Mouse (Mus musculus) lung, postnatal 25 days (tissue): Measurements from ENCODE around the gene Srsf1.
A peak's percentile ranks its signal among the peaks of the same experiment; 100 is the strongest.

Source experiments
- DNase-seq: peaks from one replicate; pipeline ENCODE4 v3.0.0; 2022; ENCODE audit warnings: low spot score

The Srsf1 gene

DNA sequence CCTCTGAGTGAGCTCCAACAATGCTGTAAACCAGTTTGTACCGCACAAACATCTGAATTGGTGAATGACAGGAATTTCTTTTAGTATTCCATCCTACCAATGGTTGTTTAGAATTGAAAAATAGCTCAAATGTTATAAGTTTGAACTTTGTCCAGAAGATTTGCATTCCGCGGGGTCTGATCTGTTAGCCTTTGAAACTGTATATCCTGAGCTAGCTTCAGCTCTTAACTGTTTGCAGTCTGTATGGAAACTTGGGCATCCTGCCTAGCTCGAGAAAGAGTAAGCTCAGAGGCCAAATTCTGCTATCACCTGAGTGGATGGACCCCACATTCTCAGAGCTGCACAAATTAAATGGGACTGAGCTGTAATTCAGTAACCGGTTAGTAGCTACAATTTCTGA lies 23.9 kb downstream of the Srsf1 start:
- no peak for DNase-seq

DNA sequence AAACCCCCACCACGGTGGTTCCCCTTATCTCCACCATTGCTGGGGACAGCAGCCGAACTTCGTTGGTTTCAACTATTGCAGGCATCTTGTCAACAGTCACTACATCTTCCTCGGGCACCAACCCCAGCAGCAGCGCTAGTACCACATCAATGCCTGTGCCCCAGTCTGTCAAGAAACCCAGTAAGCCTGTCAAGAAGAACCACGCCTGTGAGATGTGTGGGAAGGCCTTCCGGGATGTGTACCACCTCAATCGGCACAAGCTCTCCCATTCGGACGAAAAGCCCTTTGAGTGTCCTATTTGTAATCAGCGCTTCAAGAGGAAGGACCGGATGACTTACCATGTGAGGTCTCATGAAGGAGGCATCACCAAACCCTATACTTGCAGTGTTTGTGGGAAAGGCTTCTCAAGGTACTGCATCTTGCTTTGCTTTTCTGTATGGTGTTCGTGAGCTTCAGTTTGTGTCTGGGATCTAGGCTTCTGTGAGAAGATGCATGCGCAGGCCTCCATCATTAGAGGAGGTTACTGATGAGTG lies 26.2 kb downstream of the Srsf1 start:
- no peak for DNase-seq

DNA sequence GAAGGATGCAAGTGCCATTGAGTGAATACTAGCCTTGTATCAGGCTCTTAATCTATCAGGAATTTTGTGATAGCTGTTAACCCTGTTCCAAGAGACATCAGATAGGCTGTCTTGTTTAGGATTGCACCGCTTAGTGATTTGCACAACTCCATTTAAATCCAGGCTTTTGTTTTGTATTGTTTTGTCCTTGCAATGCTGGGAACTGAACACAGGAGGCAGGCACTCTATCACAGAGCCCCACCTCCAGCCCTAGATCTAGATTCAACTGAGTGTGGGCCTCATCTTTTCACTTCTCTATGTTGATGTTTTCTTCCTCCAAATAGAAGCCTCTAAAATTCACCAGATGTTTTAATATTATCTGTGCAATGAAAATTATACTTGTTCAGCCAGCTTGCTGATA lies 28.5 kb downstream of the Srsf1 start:
- no peak for DNase-seq

DNA sequence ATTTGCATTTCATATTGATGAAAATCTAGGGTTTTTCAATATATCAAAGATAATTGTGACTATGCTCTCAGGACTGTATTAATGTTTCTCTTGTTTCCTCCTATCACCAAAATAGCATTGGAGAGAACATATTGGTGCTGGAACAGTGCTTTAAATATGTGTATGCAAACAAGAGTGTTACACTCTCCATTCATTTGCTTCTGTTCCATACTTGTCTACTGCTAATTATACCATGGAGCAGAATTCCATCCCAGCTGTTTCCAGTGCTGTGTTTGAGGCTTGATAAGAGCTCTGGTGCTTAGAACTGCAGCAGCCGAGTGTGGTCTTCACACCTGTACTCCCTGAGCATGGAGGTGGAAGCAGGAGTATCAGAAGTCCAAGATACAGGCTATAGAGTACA lies 29.2 kb downstream of the Srsf1 start:
- no peak for DNase-seq

DNA sequence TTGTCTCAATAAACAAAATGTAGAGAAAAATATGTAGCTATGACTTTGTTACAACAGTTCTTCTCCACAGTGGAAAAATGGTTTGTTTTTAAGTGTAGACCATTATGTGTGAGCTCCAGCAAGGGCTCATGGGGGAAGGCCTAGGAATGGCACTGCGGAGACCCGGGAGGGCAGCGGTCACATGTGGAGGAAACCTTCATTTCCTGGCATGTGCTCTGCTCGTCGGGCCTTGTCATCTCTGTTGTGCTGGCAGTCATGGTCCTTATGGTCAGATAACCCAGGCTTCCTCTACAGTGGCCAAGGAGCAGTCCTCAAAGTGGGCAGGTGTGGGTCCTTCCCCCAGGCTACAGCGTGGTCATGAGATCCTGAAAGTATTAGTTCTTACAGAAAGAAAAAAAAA lies 36.5 kb downstream of the Srsf1 start:
- DNase-seq: no peak

DNA sequence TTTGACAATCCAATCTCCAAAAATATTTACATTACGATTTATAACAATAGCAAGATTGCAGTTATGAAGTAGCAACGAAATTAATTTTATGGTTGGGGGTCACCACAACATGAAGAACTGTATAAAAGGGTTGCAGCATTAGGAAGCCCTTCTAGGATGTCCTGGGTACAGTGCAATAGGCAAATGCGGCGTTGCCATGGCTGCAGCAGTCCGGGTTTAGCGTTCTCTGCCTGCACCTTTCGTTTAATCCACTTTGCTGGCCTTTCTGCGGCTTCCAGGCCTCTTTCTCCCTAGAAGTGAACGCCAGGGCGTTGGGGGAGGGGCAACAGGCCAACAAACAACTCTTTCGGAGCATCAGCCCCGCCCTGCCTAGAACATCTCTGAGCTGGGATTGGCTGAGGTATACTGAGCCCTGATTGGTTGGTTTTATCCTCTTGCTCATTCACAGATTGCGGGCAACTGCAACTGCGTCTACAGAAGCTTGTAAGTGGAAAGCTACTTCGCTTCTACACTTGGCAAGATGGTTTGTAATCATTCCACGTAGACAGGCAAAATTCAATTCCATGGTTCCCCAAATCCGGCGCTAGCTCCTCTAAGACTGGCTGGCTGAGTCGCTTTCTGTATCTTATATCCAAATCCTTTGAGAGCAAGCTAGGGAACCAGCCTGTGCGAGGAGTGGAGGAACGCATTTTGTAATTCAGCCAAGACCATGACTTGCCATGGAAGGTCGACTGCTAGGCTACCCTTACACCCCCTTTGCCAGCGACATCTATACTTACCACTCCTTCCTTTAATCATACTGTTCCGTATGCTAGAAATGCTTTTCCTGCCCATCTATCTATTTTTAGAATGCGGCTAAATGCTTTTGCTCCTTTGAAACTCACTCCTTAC lies 39.8 kb downstream of the Srsf1 start:
- peak; percentile 91 for DNase-seq

DNA sequence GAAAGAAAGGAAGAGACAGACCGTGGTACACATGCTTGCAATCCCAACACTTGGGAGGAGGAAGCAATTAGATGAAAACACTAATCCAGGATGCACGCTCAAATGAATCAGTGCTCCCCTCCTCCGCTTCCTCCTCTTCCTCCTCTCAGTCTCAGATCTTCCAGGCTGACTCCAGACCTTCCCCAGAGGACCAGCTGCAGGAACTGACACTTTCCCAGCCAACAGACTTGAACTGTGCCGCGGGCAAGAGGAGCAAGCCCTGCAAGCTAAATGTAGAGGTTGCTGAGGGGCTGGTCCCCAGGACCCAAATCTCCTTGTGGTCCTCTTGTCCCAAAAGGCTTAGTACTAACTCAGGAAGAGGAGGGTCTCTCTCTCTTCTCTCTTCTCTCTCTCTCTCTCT lies 42.0 kb downstream of the Srsf1 start:
- DNase-seq: no peak

DNA sequence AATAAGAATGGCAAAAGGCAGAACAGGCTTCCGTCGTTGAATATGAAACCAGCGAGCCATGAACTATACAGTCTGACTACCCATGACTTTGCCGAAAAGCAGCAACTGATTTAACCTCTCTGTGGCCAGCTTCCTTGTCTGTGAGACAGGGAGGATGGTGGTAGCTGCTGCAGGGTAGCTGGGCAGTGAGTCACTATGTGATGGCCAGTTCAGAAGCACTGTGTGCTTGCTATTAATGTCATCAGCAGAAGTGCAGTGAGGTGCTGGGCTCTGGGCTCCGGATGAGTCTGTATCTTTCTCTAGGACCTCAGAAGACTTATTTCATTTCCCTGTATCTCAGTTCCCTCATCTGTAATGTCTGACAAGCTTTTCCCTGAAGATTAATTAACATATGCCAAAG lies 43.1 kb downstream of the Srsf1 start:
- DNase-seq: no peak

DNA sequence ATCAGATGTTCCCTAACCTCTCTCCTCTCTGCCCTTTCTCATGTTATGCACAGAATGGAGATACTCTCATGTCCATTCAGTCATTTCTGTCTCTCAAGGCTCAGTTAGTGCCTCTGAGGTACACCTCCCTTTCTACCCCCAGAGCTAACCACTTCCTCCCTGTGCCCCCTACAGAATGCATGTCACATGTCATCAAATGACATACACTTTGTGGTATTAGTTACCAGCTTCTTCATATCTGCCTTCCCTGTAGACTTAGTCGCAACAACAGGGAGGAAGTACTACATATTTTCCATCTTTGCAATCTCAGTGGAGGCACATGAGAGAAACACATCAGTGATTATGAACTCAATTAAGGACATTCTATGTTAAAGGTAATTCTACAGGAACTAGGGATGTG lies 44.8 kb downstream of the Srsf1 start:
- no peak for DNase-seq

DNA sequence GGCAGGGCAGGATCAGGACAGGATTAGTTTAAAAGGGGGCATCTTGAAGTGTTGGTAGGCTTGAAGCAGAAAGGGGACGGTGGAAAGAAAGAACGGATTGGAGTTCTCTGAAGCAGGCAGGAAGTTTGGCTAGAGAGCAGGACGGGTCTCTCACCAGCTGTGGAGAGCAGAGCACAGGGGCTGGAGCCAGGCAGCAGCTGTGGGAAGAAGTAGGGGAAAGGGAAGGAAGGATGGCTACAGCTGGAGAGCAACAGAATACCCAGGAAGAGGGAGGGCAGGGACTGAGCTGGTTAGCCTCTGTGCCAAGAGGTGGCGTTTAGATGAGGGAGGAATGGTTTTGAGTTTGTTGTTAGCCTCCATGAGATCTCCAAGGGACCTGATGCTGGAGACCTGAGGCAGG lies 50.0 kb downstream of the Srsf1 start:
- DNase-seq: peak; percentile 26

DNA sequence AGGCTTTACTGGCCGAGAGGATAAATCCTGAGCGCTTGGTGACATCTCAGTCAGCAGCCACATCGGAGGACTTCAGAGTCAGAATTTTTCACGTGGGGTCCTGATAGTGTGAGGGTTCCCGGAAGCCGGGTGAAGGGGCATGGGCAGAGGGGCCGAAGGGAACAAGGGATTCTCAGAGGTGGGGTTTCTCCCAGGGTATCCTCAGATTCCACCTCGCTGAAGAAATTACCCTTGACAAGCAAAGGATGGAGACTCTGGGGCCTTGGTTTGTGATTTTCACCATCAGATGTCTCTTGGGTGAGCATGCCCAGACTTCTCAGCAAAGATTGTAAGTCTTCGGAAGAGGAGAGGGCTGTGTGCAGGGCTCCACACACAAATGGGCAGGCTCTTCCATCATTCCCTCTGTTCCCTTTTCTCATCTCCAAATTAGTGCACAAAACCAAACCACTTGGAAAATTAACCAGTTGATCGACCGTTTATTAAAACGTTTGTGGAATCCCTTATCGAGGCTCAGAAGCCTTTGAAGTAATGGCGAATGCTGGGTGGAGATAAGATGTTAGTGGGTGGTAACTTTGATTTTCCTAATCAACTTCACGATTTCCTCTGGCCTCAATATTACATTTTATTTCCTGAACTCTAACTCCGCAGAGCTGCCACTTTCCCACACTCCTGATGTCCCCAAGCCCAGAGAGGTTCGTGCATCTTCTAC lies 51.0 kb downstream of the Srsf1 start, which contains the start of gene Cuedc1:
Cuedc1 (plus strand) TSS at position 38 of the 709 bp plus-strand sequence.
- DNase-seq: no peak

DNA sequence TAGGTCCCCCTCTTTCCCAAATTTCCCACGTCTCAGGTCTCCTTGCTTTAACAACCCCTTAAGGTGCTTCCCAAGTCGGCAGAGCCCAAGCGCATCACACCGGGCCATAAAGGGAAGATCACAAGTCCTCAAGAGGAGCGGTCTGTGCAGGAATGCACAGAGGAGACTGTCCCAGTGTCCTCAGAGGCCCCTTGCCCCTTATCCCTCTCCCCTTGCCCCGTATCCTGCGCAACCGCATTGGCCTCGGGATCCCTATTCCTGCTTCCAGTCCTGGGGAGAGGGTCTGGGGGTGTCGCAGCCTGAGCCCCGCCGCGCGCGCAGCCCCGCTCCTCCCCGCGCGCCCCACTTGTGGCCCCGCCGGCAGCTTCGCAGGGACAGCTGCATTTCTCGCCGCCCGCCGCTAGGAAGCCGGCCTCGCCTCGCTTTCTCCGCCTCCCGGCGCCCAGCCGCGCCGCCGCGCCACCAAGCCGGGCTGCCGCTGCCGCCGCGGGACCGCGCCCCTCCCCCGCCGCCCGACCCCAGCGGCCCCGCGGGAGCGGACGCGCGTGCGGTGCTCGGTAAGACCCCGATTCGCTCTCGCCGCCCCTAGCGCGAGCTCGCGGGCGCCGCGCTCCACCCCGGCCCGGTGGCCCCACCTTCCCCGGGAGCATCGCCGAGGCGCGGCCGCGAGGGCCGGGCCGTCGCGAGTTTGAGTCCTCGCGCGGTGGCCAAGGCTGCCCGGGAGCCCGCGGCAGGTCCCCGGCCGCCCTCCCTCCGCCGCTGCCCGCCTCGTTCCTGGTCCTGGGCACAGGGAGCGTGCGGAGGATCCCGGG lies 51.8 kb downstream of the Srsf1 start:
- DNase-seq: peak; percentile 79

DNA sequence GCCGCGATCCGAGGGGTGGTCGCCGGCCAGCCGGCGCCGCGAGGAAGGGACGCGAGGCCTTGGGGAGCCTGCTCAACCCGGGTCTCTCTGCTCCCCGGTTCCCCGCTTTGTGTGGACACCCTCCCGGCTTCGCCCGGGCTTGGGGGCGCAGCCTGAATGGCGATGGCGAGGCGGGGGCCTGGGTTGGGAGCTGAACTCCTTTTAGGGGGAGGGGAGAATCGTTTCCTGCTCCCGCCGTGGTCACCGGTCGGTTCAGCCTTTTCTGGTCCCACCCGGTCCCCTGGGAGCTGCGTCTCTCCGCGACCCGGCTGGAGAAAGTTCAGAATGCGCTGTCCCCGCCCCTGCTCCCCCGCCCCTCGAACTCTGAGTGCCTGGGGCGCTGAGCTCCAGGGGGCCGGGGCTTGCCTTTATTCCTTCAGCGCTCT lies 52.4 kb downstream of the Srsf1 start:
- peak; percentile 53 for DNase-seq

DNA sequence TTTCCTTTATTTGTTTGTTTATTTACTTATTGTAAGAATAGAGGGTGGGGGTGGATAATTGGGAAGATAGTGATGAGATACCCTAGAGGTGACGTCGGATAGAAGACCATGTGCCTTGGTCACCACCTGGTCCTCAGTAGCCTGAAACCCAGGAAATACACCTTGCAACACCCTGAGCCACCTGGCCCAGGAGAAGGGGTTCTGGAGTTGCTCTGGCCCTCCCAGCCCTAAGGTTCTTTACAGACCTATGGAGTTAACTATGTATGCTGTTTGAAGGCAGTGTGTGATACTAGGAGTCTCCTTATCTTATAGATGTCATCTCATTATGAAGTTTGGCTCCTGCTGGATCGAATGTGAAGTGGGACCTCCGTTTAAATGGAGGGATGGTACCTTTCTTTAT lies 53.0 kb downstream of the Srsf1 start:
- DNase-seq: no peak
